Mouse (Mus musculus): Measurements from ENCODE around the gene Methig1. TPM values are rescaled to one million over a fixed set of nuclear protein-coding genes. Genes with fewer than 3 reads are reported as not detected.

Gene Methig1
- total RNA-seq, 2 experiments from 2014 or later: not detected

DNA sequence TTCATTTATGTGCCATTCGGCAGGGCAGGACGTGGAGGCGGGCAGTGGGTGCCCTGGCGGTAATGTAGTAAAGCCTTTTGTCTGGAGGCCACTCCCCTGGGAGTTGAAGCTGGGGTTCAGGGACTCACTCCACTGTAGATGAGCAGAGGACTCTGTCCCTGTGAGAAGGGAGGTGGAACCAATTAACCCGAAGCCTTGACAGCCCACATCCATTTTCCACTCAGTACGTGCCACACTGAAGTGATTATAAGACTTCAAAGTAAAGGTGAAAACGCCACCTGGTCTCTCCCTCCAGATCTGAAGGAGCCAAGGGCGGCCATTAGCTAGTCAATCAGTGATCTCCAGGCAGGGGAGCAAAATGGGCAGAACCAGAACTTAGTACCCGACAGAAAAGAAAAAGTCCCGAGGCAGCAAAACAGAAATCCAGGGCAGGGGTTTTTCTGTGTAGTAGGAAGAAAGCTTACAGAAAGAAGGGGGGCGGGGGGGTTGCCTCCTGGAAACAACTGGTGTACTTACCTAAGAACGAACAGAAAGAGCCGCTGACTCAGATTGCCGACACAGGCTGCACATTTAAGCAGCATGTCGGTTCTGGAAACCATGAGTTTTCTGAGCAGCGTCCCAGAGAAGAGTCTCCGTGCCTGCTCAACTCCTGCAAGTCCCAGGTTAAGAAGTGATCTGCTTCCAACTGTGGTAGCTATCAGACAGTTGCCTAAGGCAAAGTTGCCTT, 71.6 kb downstream of the Methig1 start, which contains the start of gene Slc11a2:
Slc11a2 (minus strand) TSS at position 677 of the 727 bp plus-strand sequence.
- no peak for DNase-seq

DNA sequence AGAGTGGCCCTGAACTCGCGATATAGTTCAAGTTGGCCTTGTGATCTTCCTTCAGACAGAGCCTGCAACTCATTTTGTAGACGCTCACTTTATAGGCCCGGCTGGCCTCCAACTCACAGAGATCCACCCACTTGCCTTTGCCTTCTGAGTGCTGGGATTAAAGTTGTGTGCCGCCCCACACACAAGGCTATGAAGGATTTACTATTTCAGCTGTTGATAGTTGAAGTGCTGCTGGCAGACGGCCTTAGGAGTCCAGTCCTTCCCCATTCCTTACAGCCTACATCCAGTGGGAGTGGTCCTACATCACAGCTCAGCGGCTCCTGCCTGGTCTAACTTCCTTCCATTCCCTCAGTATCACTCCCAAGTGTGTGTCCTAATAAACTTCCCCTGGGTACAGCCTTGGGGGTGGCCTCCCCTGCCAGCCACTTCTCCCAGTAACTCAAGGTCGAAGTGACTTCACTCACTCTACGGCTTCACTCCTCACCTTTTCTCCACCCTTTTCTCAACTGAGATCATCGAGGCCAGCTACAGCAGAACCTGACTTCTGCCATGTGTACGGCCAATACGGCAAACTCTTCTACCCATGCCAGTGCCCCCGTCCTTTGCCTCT, 75.5 kb downstream of the Methig1 start:
- DNase-seq: peak; percentile 46

DNA sequence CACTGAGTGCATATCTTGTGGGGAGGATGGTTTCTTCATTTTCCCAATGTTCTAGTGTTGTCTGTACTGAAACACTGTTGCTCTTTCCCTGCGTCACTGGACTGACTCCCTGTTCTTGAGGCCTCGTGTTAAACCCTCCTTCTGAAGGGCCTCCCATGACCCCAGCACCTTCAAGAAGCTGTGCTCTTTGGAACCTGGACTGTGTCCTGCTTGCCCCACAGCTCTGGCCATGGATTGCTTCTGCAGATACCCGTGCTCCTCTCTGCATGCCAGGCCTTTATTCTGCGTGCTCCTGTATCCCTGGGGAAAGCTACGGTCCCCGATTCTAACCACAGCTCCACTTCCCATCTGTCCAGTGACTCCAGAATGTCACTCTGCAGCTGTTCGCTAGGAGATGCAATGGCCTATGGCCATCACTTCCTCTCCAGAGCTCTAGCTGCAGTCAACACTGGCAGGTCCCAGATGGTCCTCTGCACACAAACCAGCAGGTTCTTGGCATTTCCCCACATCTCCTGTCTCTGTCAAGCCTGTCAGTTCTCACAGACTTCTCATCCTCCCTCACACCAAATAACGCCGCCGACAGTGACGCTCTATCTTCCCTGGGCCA, 77.1 kb downstream of the Methig1 start:
- no peak for DNase-seq

DNA sequence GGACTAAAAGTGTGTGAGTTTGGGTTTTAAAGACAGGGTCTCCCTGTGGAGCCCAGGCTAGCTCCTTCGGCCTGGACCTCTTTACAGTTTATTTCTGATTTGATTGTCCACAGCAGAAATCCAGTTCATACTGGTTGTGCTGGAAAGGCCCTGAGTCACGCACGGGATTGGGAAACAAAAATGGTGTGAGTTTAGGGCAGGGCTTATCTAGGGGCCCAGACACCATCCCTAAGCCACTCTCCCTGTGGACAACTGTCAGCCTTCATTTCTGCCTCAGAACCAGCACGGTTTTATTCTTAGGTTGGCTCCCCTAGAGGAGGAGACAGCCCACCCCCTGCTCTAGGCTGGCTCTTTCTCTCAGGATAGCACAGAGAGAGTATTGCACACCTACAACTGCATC, 80.3 kb downstream of the Methig1 start:
- no peak for DNase-seq

Other genes starting within 250 kb of the Methig1 start
- gene Atf1, start 125.3 kb upstream of the Methig1 start, total RNA-seq (2021): 10 to 100 TPM; 54.8 to 57.7 TPM
- not detected for gene Tmprss12, start 72.3 kb upstream of the Methig1 start, total RNA-seq (2021)
- 10 to 100 TPM in 1 of 2 experiments, 1 to 10 TPM in 1; 8.8 to 13.1 TPM for gene Mettl7a1, start 49.0 kb upstream of the Methig1 start, total RNA-seq (2021)
- not detected for gene Mettl7a3, start 18.2 kb upstream of the Methig1 start, total RNA-seq (2021)
- gene Mettl7a2, start 51 bp downstream of the Methig1 start, total RNA-seq (2021): under 1 TPM in 1 of 2 experiments, not detected in 1; 0.27 TPM
- gene Higd1c, start 11.4 kb downstream of the Methig1 start, total RNA-seq (2021): not detected
- gene Gm5475, start 69.0 kb downstream of the Methig1 start, total RNA-seq (2021): not detected
- 10 to 100 TPM; 40.4 to 43.9 TPM for gene Slc11a2, start 71.9 kb downstream of the Methig1 start, total RNA-seq (2021)
- 10 to 100 TPM; 15.3 to 15.8 TPM for gene Letmd1, start 115.9 kb downstream of the Methig1 start, total RNA-seq (2021)
- gene Csrnp2, start 142.3 kb downstream of the Methig1 start, total RNA-seq (2021): 1 to 10 TPM; 5.9 to 6.5 TPM
- 10 to 100 TPM; 14.4 to 14.6 TPM for gene Tfcp2, start 198.9 kb downstream of the Methig1 start, total RNA-seq (2021)
- gene Pou6f1, start 246.8 kb downstream of the Methig1 start, total RNA-seq (2021): 10 to 100 TPM; 26.3 to 29.3 TPM